Mouse (Mus musculus) olfactory bulb, adult 2 months (tissue): ENCODE results near the gene Gm4779. TPM values are rescaled to one million over a fixed set of nuclear protein-coding genes. Genes with fewer than 3 reads are reported as not detected.
A peak's percentile ranks its signal among the peaks of the same experiment; 100 is the strongest.

Experiments
- H3K27ac ChIP-seq: fragments of 200-500 bp; 2 replicates; pipeline ENCODE4 v1.5.1; 2012; ENCODE audit warnings: low read depth, low read length; ENCODE audit not compliant: insufficient read depth
- H3K4me1 ChIP-seq: fragments of 200-500 bp; 2 replicates; pipeline ENCODE4 v1.6.1; 2012; ENCODE audit warnings: low read length; ENCODE audit not compliant: control insufficient read depth, insufficient read depth
- H3K4me3 ChIP-seq: fragments of 200-500 bp; 2 replicates; pipeline ENCODE4 v1.5.1; 2012; ENCODE audit warnings: mild to moderate bottlenecking, low read depth, low read length, moderate library complexity; ENCODE audit not compliant: insufficient read depth
- CTCF ChIP-seq: fragments of 200-500 bp; IDR thresholded peaks from 2 replicates; pipeline ENCODE4 v1.5.1; 2012; ENCODE audit warnings: low read depth, mild to moderate bottlenecking, low read length, moderate library complexity; ENCODE audit not compliant: insufficient read depth
- POLR2A ChIP-seq: fragments of 200-500 bp; IDR thresholded peaks from 2 replicates; pipeline ENCODE4 v1.6.1; 2012; ENCODE audit warnings: mild to moderate bottlenecking, low read depth, low read length, moderate library complexity; ENCODE audit not compliant: insufficient read depth
- WGBS: fragments of 180-500 bp; shearing (Covaris S2); methylation state at CpG from one replicate; pipeline ENCODE4 v1.1.7; 2018; 5-methylcytosine and 5-hydroxymethylcytosine counted together
- polyA plus RNA-seq: library from polyadenylated mRNA; stranded (reverse); fragments of >200 nt; gene quantifications from 2 replicates; pipeline ENCODE4 v1.2.4, GENCODE M21; 2012; ENCODE audit warnings: low replicate concordance; ENCODE audit not compliant: missing spikeins, insufficient read depth, insufficient read length

Gm4779 gene
- polyA plus RNA-seq, 1 experiment, result not detected

DNA sequence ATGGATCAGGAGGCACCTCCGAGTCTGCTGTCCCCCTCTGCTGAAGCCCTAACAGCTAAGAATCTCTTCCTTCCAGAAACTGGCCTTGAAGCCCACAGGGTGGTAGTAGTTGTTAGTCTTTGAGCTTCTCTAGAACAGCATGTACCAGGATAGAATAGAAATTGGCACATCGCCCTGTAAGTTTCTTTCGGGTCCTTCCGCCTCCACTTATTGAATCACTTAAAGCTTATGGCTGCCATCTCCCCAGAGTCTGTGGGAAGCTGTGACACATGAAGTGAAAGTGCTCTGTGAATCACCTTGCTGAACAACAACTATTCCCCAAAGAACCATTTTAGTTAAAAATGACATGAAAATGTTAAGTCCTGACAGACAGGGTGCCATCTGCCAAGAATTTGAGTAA lies 29.1 kb downstream of the Gm4779 start:
- TF ChIP-seq CTCF (no peak), POLR2A (no peak)
- no peak overlapping the region for H3K27ac ChIP-seq
- whole genome bisulfite sequencing, result 66% methylated on average over 4 of the region's 4 CpGs
- 0 out of 2 replicates have a peak, but pooled peaks cover 3% of the 10 kb centered on the region for H3K4me1 ChIP-seq
- H3K4me3 ChIP-seq, result no peak overlapping the region

DNA sequence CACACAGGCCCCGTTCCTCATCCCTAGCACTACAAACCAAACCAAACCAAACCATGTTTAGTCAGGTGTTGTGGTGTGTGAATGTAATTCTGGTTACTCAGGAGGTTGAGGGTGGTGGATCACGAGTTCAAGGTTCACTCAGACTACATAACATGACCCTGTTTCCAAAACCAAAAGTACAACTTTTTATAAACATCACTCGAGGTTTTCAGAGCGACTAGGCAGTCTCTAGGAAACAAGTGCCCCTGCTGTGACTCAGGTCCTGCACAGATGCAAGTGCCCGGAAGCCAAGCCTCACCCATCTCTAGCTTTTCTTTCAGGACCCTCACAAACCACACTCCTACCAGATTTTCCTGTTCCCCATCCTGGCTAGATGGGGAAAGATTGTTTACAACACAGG lies 29.6 kb downstream of the Gm4779 start:
- no peak overlapping the region for H3K27ac ChIP-seq
- no peak overlapping the region for H3K4me3 ChIP-seq
- WGBS, result 68% methylated on average over 5 of the region's 5 CpGs
- TF ChIP-seq CTCF (no peak), POLR2A (no peak)
- H3K4me1 ChIP-seq, result 0 out of 2 replicates have a peak, but pooled peaks cover 3% of the 10 kb centered on the region

DNA sequence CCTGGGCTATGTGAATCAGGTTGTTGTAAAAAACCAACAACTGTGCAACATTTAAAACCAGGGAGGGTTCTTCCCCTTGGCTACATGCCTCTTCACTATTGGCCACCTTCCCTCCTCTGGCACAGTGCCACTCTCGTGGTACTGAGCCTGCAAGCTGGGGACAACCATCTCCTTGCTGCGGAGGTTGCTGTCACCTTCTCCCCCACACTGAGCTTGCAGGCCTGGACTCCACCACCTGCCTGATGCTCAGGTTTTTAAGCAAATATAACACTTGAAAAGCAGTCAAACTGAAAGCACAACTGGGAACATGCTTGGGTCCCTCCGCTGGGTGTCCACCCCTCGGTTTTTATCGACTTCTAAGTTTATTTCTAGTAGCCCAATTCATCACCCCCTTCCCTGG lies 39.7 kb downstream of the Gm4779 start:
- no peak for TF ChIP-seq POLR2A
- no peak for TF ChIP-seq CTCF
- peaks cover 2% of the 10 kb centered on the region; the same call in 1 of the 2 replicates for H3K4me1 ChIP-seq
- H3K4me3 ChIP-seq, result no peak overlapping the region
- H3K27ac ChIP-seq, result no peak overlapping the region
- 55% methylated on average over 5 of the region's 5 CpGs for WGBS

DNA sequence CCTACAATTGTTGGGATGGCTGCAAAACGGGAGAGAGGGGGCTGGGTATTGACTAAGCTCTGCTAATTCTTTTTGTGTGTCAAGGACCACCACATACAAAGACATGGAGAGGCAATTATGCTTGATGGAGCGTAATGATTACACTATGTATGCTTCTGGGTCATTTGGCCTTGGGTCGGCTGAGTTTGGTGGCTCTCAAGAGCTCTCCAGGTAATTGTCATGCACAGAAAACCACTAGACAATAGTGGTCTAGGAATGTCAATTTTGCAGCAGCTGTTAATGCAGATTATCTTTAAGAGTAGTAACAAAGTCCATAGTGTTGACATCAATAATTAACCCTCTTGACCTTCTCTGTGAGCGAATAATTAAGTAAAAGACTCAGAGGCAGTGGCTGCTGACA lies 44.1 kb downstream of the Gm4779 start:
- no peak overlapping the region for H3K27ac ChIP-seq
- WGBS, result 48% methylated on average over 4 of the region's 4 CpGs
- TF ChIP-seq CTCF (no peak), POLR2A (no peak)

DNA sequence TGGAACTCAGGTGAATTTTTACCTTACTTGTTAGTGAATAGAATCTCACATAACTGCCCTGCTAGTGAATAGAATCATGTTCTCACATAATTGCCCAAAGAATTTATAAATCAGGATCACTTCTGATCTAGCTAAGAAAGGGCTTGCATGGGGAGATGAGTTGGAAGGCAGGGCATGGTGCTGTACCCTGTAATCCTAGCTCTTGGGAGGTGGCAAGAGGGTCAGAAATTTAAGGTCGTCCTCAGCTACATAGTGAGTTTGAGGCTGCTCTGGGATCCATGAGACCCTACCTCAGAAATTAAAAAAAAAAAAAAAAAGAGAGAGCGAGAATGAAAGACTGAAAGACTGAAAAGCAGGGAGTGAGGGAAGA lies 53.2 kb downstream of the Gm4779 start:
- TF ChIP-seq POLR2A (no peak), CTCF (no peak)
- WGBS, result 74% methylated on average over 2 of the region's 2 CpGs
- peaks cover 3% of the 10 kb centered on the region for H3K4me1 ChIP-seq
- H3K4me3 ChIP-seq, result no peak overlapping the region
- H3K27ac ChIP-seq, result peak overlapping the region; percentile 66; the same call in 1 of the 2 replicates

More for the DNA sequence above, 44.1 kb downstream of the Gm4779 start:
- peaks cover 2% of the 10 kb centered on the region; the same call in 1 of the 2 replicates for H3K4me1 ChIP-seq
- no peak overlapping the region for H3K4me3 ChIP-seq

DNA sequence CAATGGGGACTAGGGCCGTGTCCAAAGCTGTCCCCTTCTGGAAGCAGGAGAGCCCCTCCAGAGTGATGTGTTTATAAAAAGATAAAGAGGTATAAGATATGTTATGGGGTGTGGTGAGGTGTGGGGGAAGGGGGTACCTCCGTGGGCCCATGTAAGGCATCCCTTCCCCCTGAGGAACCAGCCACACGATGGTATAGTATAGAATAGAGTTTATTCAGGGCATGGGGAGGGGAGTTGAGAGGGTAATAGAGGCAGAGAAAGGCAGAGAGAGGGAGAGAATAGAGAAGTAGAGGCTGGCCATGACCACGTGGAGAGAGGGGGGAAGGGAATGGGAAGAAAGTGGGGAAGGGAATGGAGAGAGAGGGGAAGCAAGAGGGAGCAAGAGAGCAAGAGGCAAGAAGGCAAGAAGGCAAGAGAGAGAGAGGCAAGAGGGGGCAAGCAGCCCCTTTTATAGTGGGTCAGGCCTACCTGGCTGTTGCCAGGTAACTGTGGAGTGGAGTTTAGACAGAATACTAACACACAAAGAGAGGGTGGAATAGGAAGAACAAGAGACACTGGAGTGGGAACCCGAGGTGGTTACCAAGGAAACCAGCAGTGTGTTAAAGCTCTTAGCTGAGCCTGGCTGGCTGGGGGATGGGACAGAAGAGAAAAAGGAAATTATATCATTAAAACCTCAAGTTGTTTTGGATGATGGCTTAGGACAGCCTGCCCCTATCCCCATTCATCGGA lies 53.7 kb downstream of the Gm4779 start:
- 32% methylated on average over 6 of the region's 6 CpGs for WGBS
- peak overlapping the region; percentile 89 for H3K27ac ChIP-seq
- H3K4me3 ChIP-seq, result no peak overlapping the region
- no peak for TF ChIP-seq CTCF
- TF ChIP-seq POLR2A, result no peak
- peaks cover 3% of the 10 kb centered on the region for H3K4me1 ChIP-seq

Other genes with a start within 250 kb of the Gm4779 start
- gene Ogt, start 154.4 kb downstream of the Gm4779 start, polyA plus RNA-seq, result 377 and 593 TPM in 2 replicates
- not detected in 2 replicates for gene Cxcr3, start 60.2 kb downstream of the Gm4779 start, polyA plus RNA-seq
- gene 8030474K03Rik, start 233 bp upstream of the Gm4779 start, polyA plus RNA-seq, result not detected in 2 replicates
- gene Nhsl2, start 55.0 kb upstream of the Gm4779 start, polyA plus RNA-seq, result not detected in 2 replicates